Mouse (Mus musculus) kidney, postnatal 25 days (tissue): ENCODE data around the gene Unc80.

ENCODE experiments used
- DNase-seq, 2 experiments: peaks; one replicate each; pipeline ENCODE4 v3.0.0; 2021; ENCODE audit warnings: mixed read lengths in 2 of 2

The Unc80 gene

GRCm38 (mm10) chr1:66467821-66468703 lies at the start of gene Unc80:
Gene Unc80 (plus strand): TSS chr1:66468367.
- DNase-seq, result peak; percentile 7 to 56

GRCm38 (mm10) chr1:66426073-66426472 lies 42.1 kb upstream of the Unc80 start:
- no peak for DNase-seq

DNA sequence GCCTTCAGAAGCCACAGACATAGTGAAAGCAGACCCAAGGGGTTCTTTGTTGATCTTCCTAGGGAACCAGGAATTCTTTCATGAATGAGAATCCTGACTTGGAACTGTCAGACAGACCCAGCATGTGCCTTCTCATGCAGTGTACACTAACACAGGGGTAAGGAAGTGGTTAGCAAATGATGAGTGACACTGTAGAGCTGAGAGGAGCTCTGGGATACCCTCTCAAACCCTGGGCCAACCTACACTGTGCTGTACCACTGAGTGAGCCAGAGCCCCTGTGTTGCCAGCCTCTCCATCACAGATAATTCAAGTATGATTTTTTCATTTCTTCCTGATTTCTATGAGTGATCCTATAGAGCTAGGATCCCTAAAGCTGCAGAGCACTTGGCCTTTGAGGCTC lies 37.2 kb upstream of the Unc80 start:
- no peak for DNase-seq

DNA sequence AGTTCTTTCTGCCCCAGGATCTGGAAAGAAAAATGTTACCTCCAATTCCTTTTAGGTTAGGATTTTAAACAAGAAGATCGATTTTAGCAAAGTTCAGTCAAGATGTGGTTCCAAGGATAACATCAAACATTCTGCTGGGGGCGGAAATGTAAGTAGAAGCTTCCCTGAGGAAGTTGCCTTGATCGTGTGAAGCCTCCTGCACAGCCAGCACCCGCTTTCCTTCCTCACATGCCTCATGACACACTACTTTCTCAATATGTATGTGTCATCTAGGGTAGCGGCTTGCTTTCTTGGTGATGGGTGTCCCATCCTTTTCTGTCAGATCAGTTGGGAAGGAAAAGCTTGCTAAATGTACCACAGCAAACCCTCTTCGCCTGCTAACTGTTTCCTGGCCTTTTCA lies 36.7 kb upstream of the Unc80 start:
- DNase-seq, result no peak

DNA sequence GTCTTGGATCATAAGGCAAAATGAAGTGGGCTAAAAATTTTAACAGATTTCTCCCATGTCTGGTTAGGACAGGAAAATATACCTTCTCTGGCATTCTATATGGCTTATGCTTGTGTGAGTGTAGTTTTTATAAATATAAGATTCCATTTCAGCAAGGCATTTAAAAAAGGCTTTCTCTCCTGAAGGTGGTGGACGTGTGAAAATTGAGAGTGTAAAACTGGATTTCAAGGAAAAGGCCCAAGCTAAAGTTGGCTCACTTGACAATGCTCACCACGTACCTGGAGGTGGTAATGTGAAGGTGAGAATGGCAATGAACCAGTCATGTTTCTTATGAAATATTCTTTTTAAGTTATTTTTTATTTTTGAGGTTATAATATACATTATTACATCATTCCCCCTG lies 30.1 kb upstream of the Unc80 start:
- no peak for DNase-seq

GRCm38 (mm10) chr1:66442922-66443321 lies 25.2 kb upstream of the Unc80 start:
- DNase-seq, result no peak

DNA sequence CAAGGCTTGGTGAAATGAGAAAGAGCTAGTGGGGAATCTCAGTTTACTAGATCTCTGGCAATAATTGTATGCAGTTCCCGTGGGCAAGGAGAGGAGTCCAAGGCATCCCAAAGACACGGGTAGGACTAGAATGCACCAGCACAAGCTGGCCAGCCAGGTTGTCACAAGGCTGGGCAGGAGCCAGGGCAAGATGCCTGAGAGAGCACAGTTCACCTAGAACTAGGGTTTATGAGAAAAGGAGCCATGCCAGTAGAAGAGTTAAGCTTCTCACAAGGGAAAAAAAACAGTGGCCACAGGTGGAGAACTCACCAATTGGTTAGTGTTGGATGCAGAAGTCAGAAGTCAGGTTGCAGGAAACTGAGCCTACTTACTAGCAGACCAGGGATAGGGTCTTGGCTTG lies 18.7 kb upstream of the Unc80 start:
- no peak for DNase-seq

- DNase-seq, result no peak
Observed at GRCm38 (mm10) chr1:66456580-66456979, 11.6 kb upstream of the Unc80 start.

- no peak for DNase-seq
Observed at GRCm38 (mm10) chr1:66457747-66458146, 10.4 kb upstream of the Unc80 start.

GRCm38 (mm10) chr1:66459394-66459793 lies 8.8 kb upstream of the Unc80 start:
- DNase-seq, result no peak

GRCm38 (mm10) chr1:66460850-66461249 lies 7.3 kb upstream of the Unc80 start:
- no peak for DNase-seq

DNA sequence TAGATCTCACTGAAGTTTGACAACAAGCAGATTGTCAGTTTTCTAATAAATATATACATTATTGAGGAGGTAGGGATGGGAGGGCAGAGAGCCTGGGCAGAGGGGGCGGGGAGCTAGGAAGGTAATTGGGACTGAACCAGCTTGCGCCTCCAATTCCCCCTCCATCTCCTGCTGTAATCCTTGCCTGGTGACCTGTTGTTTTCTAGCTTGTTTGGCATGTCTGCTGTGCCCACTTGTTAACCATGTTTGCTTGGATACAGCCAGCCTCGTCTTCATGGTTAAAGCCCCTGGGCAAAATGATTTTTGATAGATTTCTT lies 495 bp downstream of the Unc80 start:
- no peak for DNase-seq

- DNase-seq, result no peak
Observed at GRCm38 (mm10) chr1:66482751-66483150, 14.6 kb downstream of the Unc80 start.

- no peak for DNase-seq
Observed at GRCm38 (mm10) chr1:66493064-66493463, 24.9 kb downstream of the Unc80 start.

- DNase-seq, result no peak
Observed at GRCm38 (mm10) chr1:66495310-66496012, 27.3 kb downstream of the Unc80 start.

- no peak for DNase-seq
Observed at GRCm38 (mm10) chr1:66550812-66551211, 82.6 kb downstream of the Unc80 start.

GRCm38 (mm10) chr1:66552396-66552966 lies 84.3 kb downstream of the Unc80 start:
- no peak for DNase-seq

DNA sequence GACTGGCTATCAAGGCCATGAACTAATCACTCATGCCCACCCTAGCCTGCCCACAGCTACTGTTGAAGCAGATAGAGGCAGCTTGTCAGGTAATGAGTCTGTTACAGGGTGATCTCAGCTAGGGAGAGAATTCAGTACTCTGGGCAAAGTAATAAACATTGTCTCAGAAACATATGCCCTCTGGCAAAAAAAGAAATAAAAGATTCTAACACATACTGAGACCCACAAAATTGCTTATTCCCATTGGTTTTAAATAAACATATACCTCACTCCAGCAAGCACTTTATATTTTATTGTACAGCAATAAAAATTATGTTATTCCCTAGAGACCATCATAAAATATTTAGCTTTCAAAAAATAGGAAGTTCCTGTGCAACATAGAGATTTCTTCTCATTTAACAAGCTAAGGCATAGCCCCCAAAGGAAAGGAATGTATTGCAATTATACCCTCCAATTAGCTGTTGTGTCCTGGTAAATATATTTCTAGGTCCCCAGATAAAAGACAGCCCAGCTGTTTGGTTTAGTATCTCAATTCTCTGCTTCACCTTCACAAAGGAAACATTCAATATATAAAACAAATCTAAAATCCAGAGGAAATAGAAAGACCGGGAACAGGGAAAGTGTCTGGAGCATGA lies 93.6 kb downstream of the Unc80 start:
- DNase-seq, result no peak

DNA sequence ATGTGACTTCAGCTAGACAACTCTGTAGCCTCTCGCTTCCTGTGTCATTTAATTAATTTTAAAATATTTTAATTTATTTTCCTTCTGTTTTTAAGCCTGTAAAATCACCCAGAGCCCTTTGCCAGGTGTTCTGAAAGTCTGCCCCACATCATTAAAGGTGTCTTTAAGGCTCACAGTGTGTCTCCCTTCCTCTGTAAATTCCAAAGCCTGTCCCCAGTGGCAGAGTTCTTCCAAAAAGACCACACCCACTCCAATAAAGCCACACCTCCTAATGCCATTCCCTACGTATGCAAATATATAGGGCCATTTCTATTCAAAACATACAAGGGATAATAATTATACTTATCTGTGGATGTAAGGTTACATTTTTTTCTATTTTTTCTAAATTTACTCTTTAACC lies 94.2 kb downstream of the Unc80 start:
- no peak for DNase-seq

GRCm38 (mm10) chr1:66569736-66570135 lies 101.6 kb downstream of the Unc80 start:
- DNase-seq, result no peak

DNA sequence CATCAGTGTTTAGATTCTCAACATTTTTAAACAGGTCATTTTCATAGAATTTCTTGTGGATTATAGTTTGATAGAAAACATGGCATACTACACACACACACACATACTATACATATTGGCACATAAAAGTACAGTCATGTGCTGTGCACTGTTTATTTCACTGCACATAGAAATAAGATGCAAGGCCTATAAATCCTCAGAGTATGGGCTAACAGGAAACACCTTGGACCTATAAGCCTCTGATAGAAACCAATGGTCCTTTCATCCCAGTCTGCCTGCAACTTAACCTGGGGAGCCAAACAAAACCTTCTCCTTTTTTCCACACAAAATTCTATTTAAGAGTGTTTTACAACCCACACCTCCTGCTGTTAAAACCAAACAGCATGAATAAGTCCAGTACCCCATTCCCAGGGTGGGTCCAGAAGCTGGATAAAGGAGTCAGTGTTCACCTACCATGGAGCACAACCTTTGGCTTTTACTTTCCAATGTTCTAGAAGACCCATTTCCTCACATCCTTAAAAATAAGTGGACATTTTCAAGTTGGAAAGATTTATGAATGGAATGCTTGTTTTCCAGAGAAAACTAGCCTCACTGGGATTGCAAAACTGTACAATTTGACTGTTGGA lies 129.1 kb downstream of the Unc80 start:
- no peak for DNase-seq

DNA sequence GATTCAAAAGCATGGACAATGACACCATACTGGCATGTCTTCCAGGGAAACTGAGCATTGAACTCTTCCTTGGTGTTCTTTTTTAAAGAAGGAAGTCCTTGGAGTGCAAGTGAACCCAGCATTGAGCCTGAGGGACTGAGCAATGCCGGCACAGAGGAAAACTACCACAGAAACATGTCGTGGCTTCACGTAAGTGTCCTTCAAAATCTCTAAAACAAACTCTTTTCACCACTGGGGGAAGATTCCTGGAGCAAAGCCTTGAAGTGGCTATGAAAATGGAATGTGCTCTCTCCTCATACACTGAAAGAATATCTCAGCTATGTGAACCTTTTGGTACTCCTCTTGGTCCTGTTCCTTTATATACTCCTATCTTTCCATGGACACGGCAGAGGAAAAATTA lies 140.1 kb downstream of the Unc80 start:
- DNase-seq, result no peak

GRCm38 (mm10) chr1:66617188-66617587 lies 149.0 kb downstream of the Unc80 start:
- no peak for DNase-seq
